Mouse (Mus musculus) gonadal fat pad, adult 2 months (tissue): ENCODE results near the gene Dars2. TPM values are rescaled to one million over a fixed set of nuclear protein-coding genes. Genes with fewer than 3 reads are reported as not detected.
"Not testable (repeated sequence)": the region's sequence is repeated elsewhere in the genome, so short reads cannot be mapped to it uniquely, and the experiment has no call there.

ENCODE experiments used
- DNase-seq: peaks from one replicate; pipeline ENCODE4 v3.0.0-alpha.2; 2012; ENCODE audit warnings: low read depth
- polyA plus RNA-seq: library from polyadenylated mRNA; depleted of rRNA; stranded (reverse); fragments of >200 nt; gene quantifications from 2 replicates; pipeline ENCODE4 v1.2.3, GENCODE M21; 2012; rRNA removed

The Dars2 gene
- polyA plus RNA-seq, 1 experiment, result 19.8 TPM

DNA sequence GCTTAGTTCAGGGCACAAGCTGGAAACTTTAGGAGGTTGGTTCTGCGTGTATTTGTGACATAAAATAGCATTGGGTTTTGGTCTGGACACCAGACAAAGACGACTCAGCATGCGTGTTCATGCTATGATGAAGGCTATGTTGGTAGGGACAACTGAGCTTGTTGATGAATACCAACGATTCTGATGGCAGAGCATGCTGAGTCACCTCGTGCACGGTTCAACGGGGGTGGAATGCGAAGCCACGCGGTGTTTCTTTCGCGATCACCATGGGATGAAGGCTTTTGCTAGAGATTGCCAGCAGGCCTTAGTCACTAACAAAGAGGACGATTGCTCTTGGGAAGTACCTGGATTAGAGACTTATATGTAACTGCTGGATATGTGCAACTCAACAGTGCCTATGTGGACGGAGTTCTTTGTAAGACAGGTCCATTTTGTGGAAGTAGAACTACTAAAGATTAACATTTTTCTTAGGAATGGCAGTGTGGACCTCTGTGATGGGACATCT is 35.1 kb downstream of the Dars2 start:
- DNase-seq, result no peak

DNA sequence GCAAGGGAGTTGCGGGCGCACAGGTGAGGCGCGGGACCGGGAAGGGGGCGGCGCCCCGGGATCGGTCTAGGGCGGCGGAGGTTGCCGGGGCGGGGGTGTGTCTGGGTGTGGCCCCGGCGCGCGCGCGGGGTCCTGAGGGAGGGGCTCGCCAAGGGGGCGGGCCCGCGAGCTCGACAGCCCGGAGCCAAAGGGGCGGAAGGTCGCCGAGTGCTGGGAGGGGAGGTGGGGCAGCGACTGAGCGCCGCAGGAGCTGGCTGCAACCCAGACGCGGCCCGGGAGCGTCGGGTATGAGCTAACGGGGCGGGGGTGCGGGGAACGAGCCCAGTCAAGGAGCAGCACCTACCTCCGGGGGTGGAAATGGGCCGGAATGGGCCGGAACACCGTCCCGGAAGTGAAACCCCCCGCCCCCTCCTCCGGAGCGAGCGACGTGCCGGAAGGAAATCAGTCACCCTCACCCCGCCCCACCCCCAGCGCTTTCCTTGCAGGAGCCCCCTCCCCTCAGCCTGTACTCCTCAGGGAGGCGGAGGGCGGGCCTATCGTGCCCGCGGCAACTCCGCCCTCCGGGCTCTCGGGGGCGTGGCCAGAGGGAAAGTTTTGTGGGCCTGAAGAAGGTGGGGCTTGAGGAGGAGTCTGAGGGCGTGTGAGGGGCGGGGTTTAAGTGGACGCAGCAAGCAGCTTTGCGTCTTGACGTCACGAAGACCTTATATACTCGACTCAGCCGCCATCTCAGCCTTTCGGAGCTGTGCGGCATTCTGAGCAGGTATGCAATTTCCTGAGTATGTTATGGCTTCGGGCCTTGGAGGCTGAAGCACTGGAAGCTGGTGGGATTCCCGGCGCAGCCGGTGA is 35.8 kb downstream of the Dars2 start, which contains the start of gene Zbtb37:
TSS of gene Zbtb37 (minus strand) at position 415 of the 846 bp plus-strand sequence.
- no peak for DNase-seq

DNA sequence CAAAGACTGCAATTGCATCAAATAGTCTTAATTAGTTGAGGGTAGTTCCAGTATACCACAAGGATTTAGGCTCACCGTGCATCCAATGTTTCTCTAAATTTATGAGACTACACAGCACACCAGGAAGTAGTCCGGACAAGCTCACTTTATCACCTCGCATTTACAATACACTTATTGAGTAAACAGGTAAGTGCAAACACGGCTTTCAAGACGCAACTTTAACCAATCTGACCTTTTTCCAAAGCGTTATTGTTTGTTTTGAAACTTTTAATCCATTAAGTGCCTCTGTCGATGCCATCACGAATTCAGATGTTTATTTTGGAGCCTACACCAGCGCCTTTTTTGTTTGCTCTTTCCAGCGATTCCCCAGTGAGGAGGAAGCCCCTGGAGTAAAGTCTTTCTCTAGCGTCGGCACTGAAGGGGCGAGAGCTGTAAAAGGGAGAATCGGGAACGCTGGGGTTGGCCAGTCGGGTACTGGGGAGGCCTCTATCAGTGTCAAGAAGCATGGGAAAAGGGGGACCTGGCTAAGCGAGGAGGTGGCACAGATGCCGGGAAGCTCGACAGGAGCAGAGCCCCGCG is 36.5 kb downstream of the Dars2 start:
- DNase-seq, result no peak

DNA sequence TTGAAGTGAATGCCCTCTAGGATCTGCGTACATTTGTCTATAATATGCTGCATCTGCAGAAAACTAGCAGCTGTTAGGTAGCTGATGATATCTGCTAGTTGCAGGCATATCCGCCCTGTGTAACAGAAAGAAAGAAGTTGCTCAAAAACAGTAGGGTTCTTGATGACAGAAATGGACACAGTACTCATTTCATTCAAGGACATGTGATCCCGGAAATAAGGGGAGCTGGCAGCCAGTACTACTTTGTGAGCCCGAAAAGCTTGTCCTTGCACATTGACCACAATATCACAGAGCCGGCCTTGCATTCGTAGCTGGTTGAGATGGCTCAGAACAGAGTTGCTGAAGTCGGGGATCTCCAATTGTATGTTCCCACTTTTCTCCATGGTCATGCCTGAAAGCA is 38.1 kb downstream of the Dars2 start:
- DNase-seq, result no peak

DNA sequence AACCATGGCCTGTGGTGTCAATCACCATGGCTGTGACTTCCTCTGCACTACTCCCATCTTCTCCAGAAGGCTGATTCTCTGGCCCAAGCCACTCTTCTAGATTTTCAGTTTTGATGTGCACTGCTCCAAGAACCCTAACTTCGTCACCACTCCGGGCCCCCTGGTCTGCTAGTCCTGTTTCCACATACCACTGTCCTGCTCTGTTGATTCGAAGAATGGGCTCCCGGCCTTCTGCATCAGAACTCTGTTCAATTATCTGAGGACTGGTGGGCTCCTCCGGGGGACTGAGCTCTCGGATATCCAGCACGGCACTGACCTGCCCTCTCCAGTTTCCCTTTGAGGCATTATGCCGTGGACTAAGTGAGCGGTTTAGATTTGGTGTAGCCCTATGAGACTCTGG is 38.6 kb downstream of the Dars2 start:
- no peak for DNase-seq

DNA sequence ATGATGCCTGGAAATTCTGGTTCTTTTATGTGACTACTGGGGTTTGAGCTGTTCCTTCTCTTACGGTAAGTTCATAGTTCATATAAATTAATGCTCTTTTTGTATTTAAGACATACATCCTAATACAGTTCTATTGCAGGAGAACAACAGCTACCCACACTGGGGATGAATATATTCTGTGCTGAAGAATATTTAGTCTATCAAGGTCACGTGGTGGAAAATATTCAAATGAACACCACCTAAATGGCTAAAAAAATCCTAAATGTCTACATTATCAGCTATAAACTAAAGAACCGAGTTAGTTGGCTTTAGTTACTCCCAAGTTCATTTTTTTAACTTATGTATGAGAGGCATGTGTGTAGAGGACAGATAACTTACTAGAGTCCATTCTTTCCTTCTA is 40.4 kb downstream of the Dars2 start:
- DNase-seq, result no peak

DNA sequence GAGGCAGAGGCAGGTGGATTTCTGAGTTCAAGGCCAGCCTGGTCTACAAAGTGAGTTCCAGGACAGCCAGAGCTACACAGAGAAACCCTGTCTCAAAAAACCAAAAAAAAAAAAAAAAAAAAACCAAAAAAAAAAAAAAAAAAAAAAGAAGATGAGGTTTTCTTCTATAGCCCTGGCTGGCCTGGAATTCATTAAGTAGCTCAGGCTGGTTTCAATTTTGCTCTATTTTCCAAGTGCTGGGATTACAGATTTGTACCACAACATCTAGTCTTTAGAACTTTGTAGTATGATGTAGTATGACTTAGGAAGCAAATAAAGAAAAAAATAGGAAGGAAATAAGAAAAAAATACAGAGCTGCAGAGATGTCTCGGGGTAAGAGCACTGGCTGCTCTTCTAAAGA is 42.0 kb downstream of the Dars2 start:
- DNase-seq, result not testable (repeated sequence)

DNA sequence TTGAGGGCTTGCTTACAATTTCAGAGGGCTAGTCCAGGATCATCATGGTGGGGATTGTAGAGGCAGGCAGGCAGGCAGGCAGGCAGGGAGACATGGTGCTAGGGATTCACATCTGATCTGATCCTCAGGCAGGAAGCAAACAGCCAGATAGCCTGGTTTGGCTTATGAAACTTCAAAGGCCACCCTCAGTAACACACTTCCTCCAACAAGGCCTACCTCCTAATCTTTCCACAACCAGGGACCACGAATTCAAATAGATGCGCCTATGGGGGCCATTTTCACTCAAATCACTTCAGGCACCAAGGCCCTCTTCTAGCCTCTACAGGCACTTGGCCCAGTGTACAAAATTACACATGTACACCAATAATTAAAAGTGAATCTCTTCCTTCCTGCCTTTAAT is 43.3 kb downstream of the Dars2 start:
- no peak for DNase-seq

DNA sequence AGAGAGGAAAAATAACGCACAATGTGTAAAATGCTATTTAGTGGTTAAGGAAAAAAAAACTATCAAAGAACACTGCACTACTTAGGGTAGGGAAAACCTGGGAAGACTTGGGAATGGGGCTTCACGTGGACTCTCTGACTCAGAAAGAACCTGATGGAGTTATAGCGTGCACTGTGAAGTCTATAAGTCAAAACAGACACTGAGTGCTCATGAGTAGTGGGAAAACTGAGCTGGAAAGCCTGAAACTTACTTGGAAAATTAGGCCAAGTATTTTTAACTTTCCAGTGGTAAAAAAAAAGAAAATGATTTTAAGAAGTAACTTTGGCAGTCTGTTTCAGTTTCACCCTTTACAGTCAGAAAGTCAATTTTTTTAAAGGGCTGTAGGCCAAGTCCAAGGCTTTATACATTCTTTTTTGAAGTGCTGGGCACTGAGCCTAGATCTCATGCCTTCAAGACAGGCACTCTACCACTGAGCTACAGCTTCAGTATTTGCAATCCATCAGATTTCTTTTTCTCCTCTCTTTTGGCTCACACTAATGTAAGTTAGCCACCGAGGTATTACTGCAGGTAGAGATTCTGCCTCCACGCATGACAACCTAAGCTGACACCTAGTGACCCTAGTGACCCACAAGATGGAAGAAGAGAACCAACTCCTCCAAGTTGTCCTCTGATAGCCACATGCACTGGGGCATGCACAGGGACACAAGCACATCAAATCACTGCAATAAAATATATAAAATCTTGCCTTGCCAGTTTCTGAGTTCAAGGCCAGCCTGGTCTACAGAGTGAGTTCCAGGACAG is 44.8 kb downstream of the Dars2 start:
- no peak for DNase-seq

DNA sequence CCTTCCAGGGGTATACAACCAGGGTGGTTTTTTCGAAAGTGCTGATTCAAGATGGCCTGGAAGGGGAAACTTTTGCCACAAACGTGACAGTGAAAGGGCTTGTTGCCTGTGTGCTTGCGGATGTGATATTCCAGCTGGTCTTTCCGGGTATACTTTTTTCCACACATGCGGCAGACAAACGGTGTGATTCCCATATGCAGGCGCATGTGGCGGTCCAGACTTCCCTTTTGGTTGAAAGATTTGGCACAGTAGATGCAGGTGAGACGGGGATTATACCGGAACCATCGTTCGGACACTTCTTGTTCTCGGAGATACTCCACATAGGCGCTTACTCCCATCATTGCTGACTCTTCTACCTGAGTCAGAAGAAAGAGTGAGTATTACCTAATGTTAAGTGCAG is 50.4 kb downstream of the Dars2 start:
- DNase-seq, result no peak

DNA sequence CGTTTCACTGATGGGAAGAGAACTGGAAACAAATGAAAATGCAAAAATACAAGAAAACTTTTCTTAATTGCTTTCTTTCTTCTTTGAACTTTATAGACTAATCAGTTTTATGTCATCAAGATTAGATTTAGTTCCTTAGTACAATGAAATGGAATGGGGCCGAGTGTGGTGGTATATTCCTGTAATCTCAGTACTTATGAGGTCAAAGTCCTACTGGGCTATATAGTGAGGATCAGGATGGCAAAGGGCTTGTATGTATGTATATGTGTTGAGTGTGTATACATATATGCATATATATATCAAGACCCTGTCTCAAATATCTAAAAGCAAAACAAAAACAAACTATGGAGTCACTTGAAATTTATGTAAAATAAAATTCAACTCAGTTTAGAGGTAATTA is 54.1 kb downstream of the Dars2 start:
- DNase-seq, result no peak

DNA sequence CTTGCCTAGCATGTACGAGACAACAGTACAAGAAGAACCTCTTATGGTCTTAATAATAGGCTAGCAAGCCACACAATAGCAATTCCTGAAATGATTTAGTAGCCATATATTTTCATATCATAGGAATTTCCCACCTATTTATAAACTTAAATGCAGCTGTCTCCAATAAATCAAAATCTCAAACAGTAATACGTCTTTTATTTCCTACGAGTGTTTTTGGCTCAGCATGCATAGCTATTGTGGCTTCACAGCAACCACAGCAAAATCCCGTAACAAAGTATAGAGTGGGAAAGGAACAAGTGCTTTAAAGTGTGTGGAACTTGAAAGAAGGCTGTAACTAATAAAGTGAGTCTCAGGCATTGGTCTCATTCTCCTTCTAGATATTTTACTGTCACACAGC is 60.0 kb downstream of the Dars2 start:
- DNase-seq, result no peak

DNA sequence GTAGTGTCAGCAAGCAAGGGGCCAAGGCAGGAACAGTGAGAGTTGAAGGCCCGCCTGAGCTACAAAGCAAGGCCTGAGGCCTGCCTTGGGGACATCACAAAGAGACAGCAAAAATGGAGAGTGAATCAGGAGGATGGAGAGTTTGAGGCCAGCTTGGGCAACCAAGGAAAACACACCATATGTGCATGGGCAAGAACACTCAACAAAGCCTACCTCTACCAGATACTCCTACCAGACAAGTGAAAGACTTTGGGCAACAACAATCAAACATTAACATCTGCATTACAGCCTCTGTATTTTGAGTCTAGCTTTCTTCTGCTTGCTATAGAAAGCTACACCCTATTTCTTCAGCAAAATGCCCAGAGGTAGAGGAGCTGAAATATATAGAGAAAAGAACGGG is 62.4 kb downstream of the Dars2 start:
- no peak for DNase-seq

DNA sequence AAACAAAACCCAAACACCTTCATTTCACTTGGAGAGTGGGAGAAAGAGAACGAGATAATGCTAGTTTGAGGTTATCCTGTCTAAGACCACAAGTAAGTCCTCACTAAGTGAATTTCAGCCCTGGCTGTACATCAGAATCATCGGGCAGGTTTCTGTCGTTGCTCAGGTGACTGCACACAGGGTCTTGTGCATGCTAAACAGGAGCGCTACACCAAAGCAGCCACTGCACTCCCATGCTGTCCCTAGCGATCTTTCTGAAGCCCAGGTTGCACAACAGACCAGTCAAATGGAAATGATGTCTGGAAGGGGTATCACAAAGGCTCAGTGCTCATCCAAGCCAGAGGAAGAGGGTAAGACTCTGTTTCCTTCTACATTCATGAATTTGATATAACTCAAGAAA is 64.0 kb downstream of the Dars2 start:
- DNase-seq, result no peak

DNA sequence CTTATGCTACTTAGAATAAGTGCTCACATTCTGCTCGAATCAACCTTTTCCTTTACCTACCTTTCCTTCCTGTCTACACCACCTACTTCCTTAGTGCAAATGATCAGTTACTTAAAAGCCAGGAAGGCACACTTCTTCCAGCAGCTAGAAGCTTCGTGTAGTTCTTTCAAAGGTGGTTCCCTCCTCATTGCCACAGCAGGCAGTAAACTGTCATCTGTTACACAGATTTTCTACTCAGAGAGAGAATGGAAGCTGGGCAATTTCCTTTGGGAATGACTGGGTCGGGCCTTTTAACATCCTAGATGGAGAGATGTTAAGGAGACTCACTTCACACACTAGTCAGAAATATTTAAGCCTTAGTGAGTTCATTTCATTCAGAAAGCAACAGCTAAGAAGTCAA is 64.9 kb downstream of the Dars2 start:
- no peak for DNase-seq

DNA sequence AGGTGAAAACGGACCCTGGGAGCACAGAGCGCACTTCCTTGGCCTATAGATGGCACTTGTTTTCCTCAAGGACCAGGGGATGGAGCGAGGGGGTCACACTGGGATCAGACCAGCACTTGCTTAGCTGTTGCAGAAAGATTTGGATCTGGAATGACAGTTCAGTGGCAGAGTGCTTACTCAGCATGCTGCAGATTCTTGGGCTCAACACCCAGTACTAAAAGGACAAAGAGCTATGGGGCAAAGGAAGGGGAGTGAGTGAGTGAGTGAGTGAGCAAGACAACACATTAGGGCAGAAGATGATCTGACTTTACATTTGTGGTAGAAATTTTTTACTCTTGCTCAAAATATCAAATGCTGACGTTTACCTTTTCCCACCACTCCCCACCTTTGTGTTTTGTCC is 65.5 kb downstream of the Dars2 start:
- DNase-seq, result no peak

DNA sequence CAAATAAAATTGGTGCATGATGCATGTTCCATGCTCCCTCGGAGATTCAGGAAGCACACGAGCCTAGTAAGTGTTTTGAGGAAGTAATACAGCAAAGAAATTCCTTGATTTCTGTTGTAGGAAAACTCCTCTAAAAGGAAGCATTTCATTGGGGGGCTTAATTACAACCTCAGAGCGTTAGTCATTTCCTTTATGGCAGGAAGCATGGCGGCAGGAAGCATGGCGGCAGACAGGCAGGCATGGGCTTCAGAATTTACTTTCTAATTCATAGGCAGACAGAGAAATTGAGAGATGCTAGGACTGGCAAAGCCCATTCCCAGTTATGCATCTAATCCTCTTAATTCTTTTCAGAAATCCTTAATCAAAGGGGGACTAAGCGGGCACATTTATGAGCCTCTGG is 76.6 kb downstream of the Dars2 start:
- DNase-seq, result no peak

Other genes starting within 250 kb of the Dars2 start
- gene Rc3h1, start 164.2 kb downstream of the Dars2 start, polyA plus RNA-seq, result 15.7 and 15.8 TPM in 2 replicates
- 0.36 and 4.0 TPM in 2 replicates for gene Serpinc1, start 92.1 kb downstream of the Dars2 start, polyA plus RNA-seq
- gene Zbtb37, start 35.8 kb downstream of the Dars2 start, polyA plus RNA-seq, result 2.4 and 3.0 TPM in 2 replicates
- gene Cenpl, start 55 bp upstream of the Dars2 start, polyA plus RNA-seq, result 1.1 and 1.2 TPM in 2 replicates
- 7.8 and 9.3 TPM in 2 replicates for gene Klhl20, start 60.9 kb upstream of the Dars2 start, polyA plus RNA-seq
- gene Ankrd45, start 72.0 kb upstream of the Dars2 start, polyA plus RNA-seq, result 0.19 and 0.48 TPM in 2 replicates
- gene Tex50, start 88.7 kb upstream of the Dars2 start, polyA plus RNA-seq, result 0.34 and 0.38 TPM in 2 replicates
- 283 and 403 TPM in 2 replicates for gene Prdx6, start 180.6 kb upstream of the Dars2 start, polyA plus RNA-seq